Mouse (Mus musculus) cortical plate, adult 2 months (tissue): ENCODE data around the gene Pdk3.

Source experiments
- CTCF ChIP-seq: fragments of 200-500 bp; IDR thresholded peaks from 2 replicates; pipeline ENCODE4 v1.5.1; 2011; ENCODE audit warnings: mild to moderate bottlenecking, control low read depth, low read length; ENCODE audit not compliant: insufficient read depth; ENCODE audit errors: extremely low read depth
- POLR2A ChIP-seq: fragments of 200-500 bp; IDR thresholded peaks from 2 replicates; pipeline ENCODE4 v1.6.1; 2011; ENCODE audit warnings: mild to moderate bottlenecking, low read length, control low read depth; ENCODE audit not compliant: insufficient read depth; ENCODE audit errors: extremely low read depth

GRCm38 (mm10) chrX:93863393-93863792 lies 31.4 kb upstream of the Pdk3 start:
- TF ChIP-seq CTCF (no peak), POLR2A (no peak)
